Mouse (Mus musculus) lung, embryonic 15.5 days (tissue): ENCODE measurements at regions not wholly inside any gene's neighbourhood (a gene's known extent, or its start where the extent isn't known, plus 50 kb on each side); places are given as distances from the start of the nearest gene placed in this dataset.
A peak's percentile ranks its signal among the peaks of the same experiment; 100 is the strongest.

ENCODE experiments used
- ATAC-seq: fragments of 200-750 bp; cut with Nextera tagmentation; 2 replicates; pipeline ENCODE4 v1.8.0; 2017; ENCODE audit warnings: moderate number of reproducible peaks, borderline replicate concordance; ENCODE audit not compliant: low FRiP score, low TSS enrichment; ENCODE audit errors: extremely low read depth
- H3K27ac ChIP-seq: fragments of 300-500 bp; sonication (generic); 2 replicates; pipeline ENCODE4 v1.5.1; 2015; ENCODE audit warnings: moderate library complexity, mild to moderate bottlenecking, inconsistent platforms
- H3K27me3 ChIP-seq: fragments of 300-500 bp; sonication (generic); 2 replicates; pipeline ENCODE4 v1.6.1; 2015; ENCODE audit warnings: inconsistent platforms
- H3K36me3 ChIP-seq: fragments of 300-500 bp; sonication (generic); 2 replicates; pipeline ENCODE4 v1.6.1; 2015; ENCODE audit warnings: inconsistent platforms
- H3K4me1 ChIP-seq: fragments of 300-500 bp; sonication (generic); 2 replicates; pipeline ENCODE4 v1.6.1; 2015; ENCODE audit warnings: inconsistent platforms
- H3K4me2 ChIP-seq: fragments of 300-500 bp; sonication (generic); 2 replicates; pipeline ENCODE4 v1.6.1; 2015; ENCODE audit warnings: inconsistent platforms, mild to moderate bottlenecking, moderate library complexity
- H3K4me3 ChIP-seq: fragments of 300-500 bp; sonication (generic); 2 replicates; pipeline ENCODE4 v1.5.1; 2015; ENCODE audit warnings: mild to moderate bottlenecking, inconsistent platforms
- H3K9ac ChIP-seq: fragments of 300-500 bp; sonication (generic); 2 replicates; pipeline ENCODE4 v1.6.1; 2015; ENCODE audit warnings: inconsistent platforms
- H3K9me3 ChIP-seq: fragments of 300-500 bp; sonication (generic); 2 replicates; pipeline ENCODE4 v1.6.1; 2016; ENCODE audit warnings: inconsistent platforms
- WGBS: fragments of 180-500 bp; shearing (Covaris S2); methylation state at CpG from one replicate; pipeline ENCODE4 v1.1.7; 2015; 5-methylcytosine and 5-hydroxymethylcytosine counted together

GRCm38 (mm10) chr17:84869074-84869722, 78.6 kb upstream of the Lrpprc start:
- Histone ChIP-seq H3K4me1 (no peaks in the 10 kb centered on the region), H3K9me3 (no peaks in the 10 kb centered on the region), H3K9ac (no peak overlapping the region), H3K27ac (no peak overlapping the region), H3K4me3 (no peak overlapping the region), H3K4me2 (no peak overlapping the region), H3K36me3 (no peaks in the 10 kb centered on the region), H3K27me3 (no peaks in the 10 kb centered on the region)
- ATAC-seq: no peak
- 73% methylated on average over 3 of the region's 3 CpGs for WGBS

- Histone ChIP-seq H3K4me3 (no peak overlapping the region), H3K9me3 (no peaks in the 10 kb centered on the region), H3K36me3 (no peaks in the 10 kb centered on the region), H3K27me3 (no peaks in the 10 kb centered on the region), H3K9ac (no peak overlapping the region), H3K4me1 (peaks cover 4% of the 10 kb centered on the region; the same call in 1 of the 2 replicates), H3K27ac (no peak overlapping the region), H3K4me2 (no peak overlapping the region)
- 78% methylated on average over 7 of the region's 7 CpGs for WGBS
- ATAC-seq: no peak
Measured at GRCm38 (mm10) chr17:84873554-84873953, 83.0 kb upstream of the Lrpprc start.

GRCm38 (mm10) chr17:84874494-84874893, 82.0 kb upstream of the Ppm1b start:
- no peak overlapping the region for H3K9ac ChIP-seq
- 55% methylated on average over 6 of the region's 6 CpGs for WGBS
- H3K9me3 ChIP-seq: no peaks in the 10 kb centered on the region
- ATAC-seq: no peak
- H3K4me1 ChIP-seq: peaks cover 4% of the 10 kb centered on the region; the same call in 1 of the 2 replicates
- no peak overlapping the region for H3K27ac ChIP-seq
- H3K4me3 ChIP-seq: no peak overlapping the region
- H3K36me3 ChIP-seq: no peaks in the 10 kb centered on the region
- H3K27me3 ChIP-seq: no peaks in the 10 kb centered on the region
- no peak overlapping the region for H3K4me2 ChIP-seq

- ATAC-seq: peak; percentile 82; the same call in 1 of the 2 replicates
- WGBS: 52% methylated on average over 6 of the region's 6 CpGs
- Histone ChIP-seq H3K4me2 (no peak overlapping the region), H3K27ac (no peak overlapping the region), H3K9ac (no peak overlapping the region), H3K4me3 (no peak overlapping the region), H3K27me3 (no peaks in the 10 kb centered on the region), H3K36me3 (no peaks in the 10 kb centered on the region), H3K4me1 (peaks cover 4% of the 10 kb centered on the region; the same call in 1 of the 2 replicates), H3K9me3 (no peaks in the 10 kb centered on the region)
Measured at GRCm38 (mm10) chr17:84875031-84875430, 81.5 kb upstream of the Ppm1b start.

- 81% methylated on average over 4 of the region's 4 CpGs for WGBS
- Histone ChIP-seq H3K27me3 (no peaks in the 10 kb centered on the region), H3K27ac (no peak overlapping the region), H3K9ac (no peak overlapping the region), H3K4me3 (no peak overlapping the region), H3K36me3 (no peaks in the 10 kb centered on the region), H3K4me2 (no peak overlapping the region), H3K9me3 (no peaks in the 10 kb centered on the region), H3K4me1 (peaks cover 4% of the 10 kb centered on the region; the same call in 1 of the 2 replicates)
- ATAC-seq: no peak
Measured at GRCm38 (mm10) chr17:84876037-84876436, 80.5 kb upstream of the Ppm1b start.

GRCm38 (mm10) chr17:84877176-84877863, 79.2 kb upstream of the Ppm1b start:
- WGBS: 59% methylated on average over 14 of the region's 14 CpGs
- H3K4me2 ChIP-seq: no peak overlapping the region

DNA sequence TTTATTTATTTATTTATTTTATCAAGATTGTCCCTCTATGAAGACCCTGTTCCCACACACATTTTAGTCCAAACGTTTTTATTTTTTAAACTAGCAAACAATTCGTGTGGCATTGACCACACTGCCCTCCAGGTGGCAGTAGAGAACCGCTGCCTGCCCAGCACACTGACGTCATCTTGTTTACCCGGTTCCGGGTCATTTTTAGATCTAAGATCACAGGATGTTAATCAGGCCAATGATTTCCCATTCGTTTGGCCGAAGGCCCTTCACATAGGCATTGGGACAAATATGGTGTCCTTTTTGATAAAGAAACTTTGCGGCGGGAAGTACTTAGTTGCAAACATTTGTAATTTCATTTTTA, 78.7 kb upstream of the Ppm1b start:
- Histone ChIP-seq H3K9ac (no peak overlapping the region), H3K27ac (no peak overlapping the region), H3K27me3 (no peaks in the 10 kb centered on the region), H3K9me3 (no peaks in the 10 kb centered on the region), H3K4me1 (peaks cover 4% of the 10 kb centered on the region; the same call in 1 of the 2 replicates), H3K4me2 (peak overlapping the region; percentile 36; the same call in 1 of the 2 replicates), H3K4me3 (peak overlapping the region; percentile 20), H3K36me3 (no peaks in the 10 kb centered on the region)
- 14% methylated on average over 10 of the region's 10 CpGs for WGBS
- no peak for ATAC-seq

More at GRCm38 (mm10) chr17:84877176-84877863, 79.2 kb upstream of the Ppm1b start:
- Histone ChIP-seq H3K9ac (no peak overlapping the region), H3K9me3 (no peaks in the 10 kb centered on the region), H3K27ac (no peak overlapping the region), H3K4me3 (no peak overlapping the region), H3K36me3 (no peaks in the 10 kb centered on the region), H3K4me1 (peaks cover 4% of the 10 kb centered on the region; the same call in 1 of the 2 replicates), H3K27me3 (no peaks in the 10 kb centered on the region)
- no peak for ATAC-seq

DNA sequence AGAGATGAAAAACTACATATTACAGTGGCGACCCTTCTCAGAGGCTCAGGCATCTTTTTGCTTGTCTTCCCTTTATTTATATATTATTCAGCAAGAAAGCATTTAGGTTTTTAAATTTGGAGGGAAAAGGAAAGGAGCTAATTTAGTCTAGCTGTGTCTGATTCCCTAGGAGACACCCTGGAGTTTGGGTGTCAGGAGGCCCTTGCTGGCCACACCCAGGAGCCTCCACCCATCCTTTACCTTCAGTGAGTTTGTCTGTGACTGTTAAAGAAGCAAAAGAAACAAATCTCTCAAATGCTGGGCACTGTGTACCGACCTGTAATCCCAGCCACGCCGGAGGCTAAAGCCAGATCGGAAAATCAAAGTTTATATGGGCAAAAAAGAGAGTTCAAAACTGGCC, 78.2 kb upstream of the Ppm1b start:
- H3K4me1 ChIP-seq: peaks cover 4% of the 10 kb centered on the region; the same call in 1 of the 2 replicates
- peak overlapping the region; percentile 36; the same call in 1 of the 2 replicates for H3K4me2 ChIP-seq
- no peaks in the 10 kb centered on the region for H3K27me3 ChIP-seq
- WGBS: 82% methylated on average over 5 of the region's 5 CpGs
- ATAC-seq: no peak
- H3K36me3 ChIP-seq: no peaks in the 10 kb centered on the region
- H3K9me3 ChIP-seq: no peaks in the 10 kb centered on the region
- no peak overlapping the region for H3K27ac ChIP-seq
- H3K9ac ChIP-seq: no peak overlapping the region
- H3K4me3 ChIP-seq: peak overlapping the region; percentile 20

DNA sequence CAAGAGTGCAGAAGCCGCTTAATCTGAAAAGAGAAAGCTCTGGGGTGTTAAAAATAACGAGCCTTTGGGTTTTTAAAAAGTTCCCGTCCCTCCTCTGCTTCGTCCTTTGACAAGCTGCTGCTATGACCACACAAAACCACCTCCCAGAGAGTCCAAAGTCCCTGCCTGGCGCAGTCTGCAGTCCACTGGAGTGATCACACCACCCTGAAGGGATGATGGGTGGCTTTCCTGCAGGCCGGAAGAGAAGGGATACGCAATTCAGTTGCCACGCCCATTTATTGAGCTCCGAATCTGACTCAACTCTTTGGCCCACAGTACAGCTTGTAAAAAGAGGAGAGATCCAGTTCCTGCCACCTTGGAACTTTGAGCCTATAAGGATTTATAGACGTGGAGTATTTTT, 77.4 kb upstream of the Ppm1b start:
- 72% methylated on average over 10 of the region's 10 CpGs for WGBS
- Histone ChIP-seq H3K27ac (no peak overlapping the region), H3K4me2 (no peak overlapping the region), H3K36me3 (no peaks in the 10 kb centered on the region), H3K9ac (no peak overlapping the region), H3K4me3 (no peak overlapping the region), H3K27me3 (no peaks in the 10 kb centered on the region), H3K9me3 (no peaks in the 10 kb centered on the region), H3K4me1 (peaks cover 4% of the 10 kb centered on the region; the same call in 1 of the 2 replicates)
- ATAC-seq: no peak

DNA sequence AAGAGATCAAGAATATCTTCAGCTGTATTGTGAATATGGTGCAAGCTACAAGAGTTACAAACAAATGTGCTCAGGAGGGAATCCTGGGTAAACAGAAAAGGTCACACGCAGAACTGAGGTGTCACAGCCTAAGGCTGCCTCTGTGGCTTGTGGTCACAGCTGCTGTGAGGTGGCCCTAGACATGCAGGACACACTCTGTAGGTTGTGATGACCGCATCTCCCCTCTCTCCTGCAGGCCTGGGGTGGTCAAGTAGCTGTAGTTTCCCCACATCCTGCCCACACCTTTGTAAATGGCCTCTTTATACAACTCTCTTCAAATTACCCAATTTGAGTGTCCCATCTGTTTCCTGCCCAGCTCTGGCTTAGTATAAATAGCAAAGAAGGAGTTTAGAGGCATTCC, 75.6 kb upstream of the Ppm1b start:
- Histone ChIP-seq H3K27ac (no peak overlapping the region), H3K4me2 (no peak overlapping the region), H3K9me3 (no peaks in the 10 kb centered on the region), H3K9ac (no peak overlapping the region), H3K4me3 (no peak overlapping the region), H3K4me1 (peaks cover 4% of the 10 kb centered on the region; the same call in 1 of the 2 replicates), H3K27me3 (no peaks in the 10 kb centered on the region), H3K36me3 (no peaks in the 10 kb centered on the region)
- 49% methylated on average over 2 of the region's 2 CpGs for WGBS
- ATAC-seq: no peak

- H3K27me3 ChIP-seq: no peaks in the 10 kb centered on the region
- H3K36me3 ChIP-seq: no peaks in the 10 kb centered on the region
- no peak overlapping the region for H3K27ac ChIP-seq
- no peak for ATAC-seq
- no peaks in the 10 kb centered on the region for H3K4me1 ChIP-seq
- no peak overlapping the region for H3K4me3 ChIP-seq
- H3K4me2 ChIP-seq: no peak overlapping the region
- 61% methylated on average over 5 of the region's 5 CpGs for WGBS
- no peak overlapping the region for H3K9ac ChIP-seq
- H3K9me3 ChIP-seq: no peaks in the 10 kb centered on the region
Measured at GRCm38 (mm10) chr17:84888525-84888924, 68.0 kb upstream of the Ppm1b start.

DNA sequence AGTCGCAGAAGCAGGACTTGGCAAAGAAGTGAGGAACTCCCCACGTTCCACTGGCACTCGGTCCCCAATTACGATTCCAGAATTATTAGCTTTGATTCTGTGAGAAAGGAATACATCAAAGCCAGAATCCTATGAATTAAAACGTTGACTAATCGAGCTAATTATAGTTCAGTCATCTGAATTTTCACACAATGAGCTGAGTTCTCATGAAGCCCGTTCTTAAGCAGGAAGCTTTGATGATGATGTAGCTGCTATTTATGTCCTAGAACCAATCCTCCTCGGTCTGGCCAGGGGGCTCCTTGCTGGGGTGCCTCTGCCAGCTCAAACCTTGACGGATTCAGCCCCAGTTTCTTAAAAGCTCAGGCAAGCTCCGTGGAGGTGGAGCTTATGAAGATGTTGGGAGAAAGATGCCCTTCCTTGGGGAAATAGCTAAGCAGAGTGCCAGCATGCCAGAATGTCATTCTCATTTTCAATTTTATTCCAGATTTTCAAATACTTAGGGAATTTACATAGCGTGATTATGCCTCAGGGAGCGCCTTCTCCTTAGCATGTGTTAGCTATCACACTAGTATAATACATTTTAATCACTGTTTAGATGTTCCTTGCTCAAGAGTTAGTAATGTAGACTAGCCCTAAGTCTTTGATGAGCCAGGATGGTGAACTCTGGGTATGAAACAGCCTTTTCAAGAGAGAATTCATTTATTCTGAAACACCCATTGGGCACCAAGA, 65.5 kb upstream of the Ppm1b start:
- Histone ChIP-seq H3K4me1 (no peaks in the 10 kb centered on the region), H3K27me3 (no peaks in the 10 kb centered on the region), H3K4me2 (no peak overlapping the region), H3K27ac (no peak overlapping the region), H3K9ac (no peak overlapping the region), H3K36me3 (no peaks in the 10 kb centered on the region), H3K9me3 (no peaks in the 10 kb centered on the region), H3K4me3 (no peak overlapping the region)
- 68% methylated on average over 12 of the region's 12 CpGs for WGBS
- no peak for ATAC-seq
